Mouse (Mus musculus) lung, embryonic 16.5 days (tissue): ENCODE results near the gene Kcnk2. TPM values are rescaled to one million over a fixed set of nuclear protein-coding genes. Genes with fewer than 3 reads are reported as not detected.
A peak's percentile ranks its signal among the peaks of the same experiment; 100 is the strongest.

Experiments
- ATAC-seq: fragments of 200-750 bp; cut with Nextera tagmentation; 2 replicates; pipeline ENCODE4 v1.8.0; 2017; ENCODE audit warnings: low read depth, mild to moderate bottlenecking, moderate library complexity
- H3K27ac ChIP-seq: fragments of 300-500 bp; sonication (generic); 2 replicates; pipeline ENCODE4 v1.5.1; 2014; ENCODE audit warnings: mild to moderate bottlenecking, control low read depth, low read length
- H3K27me3 ChIP-seq: fragments of 300-500 bp; sonication (generic); 2 replicates; pipeline ENCODE4 v1.6.1; 2014; ENCODE audit warnings: low read depth, low read length, mixed read lengths; ENCODE audit not compliant: control insufficient read depth, insufficient read depth
- H3K36me3 ChIP-seq: fragments of 300-500 bp; sonication (generic); 2 replicates; pipeline ENCODE4 v1.6.1; 2014; ENCODE audit warnings: low read length; ENCODE audit not compliant: control insufficient read depth, insufficient read depth
- H3K4me1 ChIP-seq: fragments of 300-500 bp; sonication (generic); replicated peaks from 2 replicates; pipeline ENCODE4 v1.6.1; 2014; ENCODE audit warnings: low read length, mixed read lengths; ENCODE audit not compliant: control insufficient read depth, insufficient read depth
- H3K4me2 ChIP-seq: fragments of 300-500 bp; sonication (generic); 2 replicates; pipeline ENCODE4 v1.6.1; 2014; ENCODE audit warnings: low read depth, low read length, control low read depth
- H3K4me3 ChIP-seq: fragments of 300-500 bp; sonication (generic); 2 replicates; pipeline ENCODE4 v1.5.1; 2014; ENCODE audit warnings: mild to moderate bottlenecking, low read length, control low read depth
- H3K9ac ChIP-seq: fragments of 300-500 bp; sonication (generic); 2 replicates; pipeline ENCODE4 v1.6.1; 2014; ENCODE audit warnings: low read length, control low read depth
- H3K9me3 ChIP-seq: fragments of 300-500 bp; sonication (generic); 2 replicates; pipeline ENCODE4 v1.6.1; 2016; ENCODE audit warnings: low read length; ENCODE audit not compliant: control insufficient read depth
- WGBS: fragments of 180-500 bp; shearing (Covaris S2); extraction: QIAGEN DNeasy Blood & Tissue Kit; methylation state at CpG from one replicate; pipeline ENCODE4 v1.1.7; 2014; 5-methylcytosine and 5-hydroxymethylcytosine counted together
- polyA plus RNA-seq: library from polyadenylated mRNA; unstranded; fragments of >200 nt; fragmentation: Nextera tagmentation; extraction: Ambion mirVana; gene quantifications from 2 replicates; pipeline ENCODE4 v1.2.1, GENCODE M21; 2015

The Kcnk2 gene
- polyA plus RNA-seq, 1 experiment from 2014 or later, result 4.2 TPM

DNA sequence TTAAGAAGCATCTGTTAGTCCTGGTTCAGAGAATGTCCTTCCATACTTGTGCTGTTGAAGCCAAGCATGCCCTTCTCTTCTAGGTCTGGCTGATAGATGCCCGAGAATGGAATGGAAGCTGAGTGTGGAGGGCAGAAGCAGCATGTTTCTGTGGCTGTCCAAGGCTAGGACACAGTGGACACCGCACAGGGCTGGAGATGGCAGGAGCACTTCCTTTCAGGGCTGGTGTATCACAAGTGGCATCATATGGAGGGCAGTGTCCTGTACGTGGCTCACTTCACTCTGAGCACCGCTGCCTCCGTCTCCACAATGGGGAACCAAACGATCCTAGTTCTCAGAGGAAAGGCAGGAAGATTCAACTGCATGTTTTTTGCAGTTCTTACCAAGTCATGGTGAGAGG is 7.8 kb upstream of the Kcnk2 start:
- no peak for ATAC-seq
- H3K4me2 ChIP-seq, result no peak overlapping the region
- H3K9ac ChIP-seq, result no peak overlapping the region
- 0 out of 2 replicates have a peak, but pooled peaks cover 3% of the 10 kb centered on the region for H3K4me1 ChIP-seq
- no peak overlapping the region for H3K27ac ChIP-seq
- H3K9me3 ChIP-seq, result no peaks in the 10 kb centered on the region
- H3K36me3 ChIP-seq, result no peaks in the 10 kb centered on the region
- no peak overlapping the region for H3K4me3 ChIP-seq
- WGBS, result 87% methylated on average over 6 of the region's 6 CpGs
- no peaks in the 10 kb centered on the region for H3K27me3 ChIP-seq

DNA sequence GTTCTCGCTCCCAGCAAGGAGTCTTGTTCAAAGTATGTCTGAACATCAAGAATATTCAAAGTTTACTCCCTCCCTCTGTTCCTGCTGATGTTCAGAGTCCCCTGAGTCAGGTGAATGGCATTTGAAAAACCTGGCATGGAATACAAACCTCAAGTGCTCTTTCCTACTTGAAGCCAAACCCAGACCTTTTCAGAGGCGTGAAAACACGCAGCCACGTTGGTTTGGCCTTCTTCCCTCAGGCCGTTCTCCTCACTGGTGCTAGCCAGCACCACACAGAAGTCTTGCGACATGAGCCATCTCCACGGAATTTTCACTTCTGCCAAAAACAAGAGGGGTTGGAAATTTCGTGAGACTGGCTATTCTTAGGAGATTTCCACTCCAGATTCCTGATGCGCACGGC is 3.1 kb upstream of the Kcnk2 start:
- ATAC-seq, result peak; percentile 86
- Histone ChIP-seq H3K4me1 (peaks cover 16% of the 10 kb centered on the region), H3K9ac (no peak overlapping the region), H3K27ac (no peak overlapping the region; the same call in 1 of the 2 replicates), H3K4me2 (no peak overlapping the region), H3K27me3 (no peaks in the 10 kb centered on the region), H3K4me3 (no peak overlapping the region), H3K36me3 (no peaks in the 10 kb centered on the region), H3K9me3 (no peaks in the 10 kb centered on the region)
- WGBS, result 32% methylated on average over 10 of the region's 10 CpGs

DNA sequence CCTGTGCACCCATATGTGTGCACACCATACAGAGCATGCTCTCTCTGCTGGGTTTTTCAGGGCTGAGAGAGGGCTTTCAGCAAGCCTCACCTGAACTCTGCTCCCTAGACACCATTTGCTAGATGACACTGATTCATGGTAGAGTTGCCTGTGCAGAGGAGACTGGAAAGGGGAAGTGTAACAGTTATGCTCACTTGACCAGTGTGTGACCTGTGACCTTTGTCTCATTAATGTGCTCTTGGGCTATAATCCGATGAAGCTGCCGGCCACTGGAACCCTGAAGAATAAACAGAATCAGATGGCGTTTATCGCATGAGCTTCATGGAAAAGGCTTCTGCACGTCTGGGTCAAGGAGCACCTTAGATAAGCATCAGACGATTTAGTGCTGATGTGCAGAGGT is 1.5 kb upstream of the Kcnk2 start:
- no peak overlapping the region for H3K27ac ChIP-seq
- H3K4me3 ChIP-seq, result no peak overlapping the region
- 38% methylated on average over 6 of the region's 6 CpGs for WGBS
- H3K27me3 ChIP-seq, result no peaks in the 10 kb centered on the region
- H3K9ac ChIP-seq, result no peak overlapping the region
- ATAC-seq, result no peak
- H3K4me2 ChIP-seq, result no peak overlapping the region
- no peaks in the 10 kb centered on the region for H3K9me3 ChIP-seq
- H3K4me1 ChIP-seq, result peaks cover 16% of the 10 kb centered on the region
- H3K36me3 ChIP-seq, result no peaks in the 10 kb centered on the region

DNA sequence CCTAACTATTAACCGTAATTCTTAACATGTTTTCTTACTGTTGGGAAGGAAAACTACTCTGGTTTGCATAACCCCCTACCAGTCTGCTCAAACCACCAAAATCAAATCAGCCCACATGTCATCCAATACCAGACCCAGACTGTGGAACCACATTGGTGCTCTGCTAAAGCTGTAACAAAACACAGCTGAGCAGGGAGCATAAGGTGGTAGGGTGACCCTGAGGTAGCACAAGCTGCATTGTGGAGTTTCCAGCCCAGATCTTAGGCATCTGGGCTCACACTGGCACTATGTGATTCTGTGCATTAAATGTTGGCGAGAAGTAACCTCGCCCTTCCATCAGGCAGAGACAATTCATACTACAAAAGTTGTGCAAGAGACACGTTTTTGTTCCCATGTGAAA is 1.1 kb upstream of the Kcnk2 start:
- Histone ChIP-seq H3K4me1 (peaks cover 16% of the 10 kb centered on the region), H3K27me3 (no peaks in the 10 kb centered on the region), H3K4me3 (no peak overlapping the region), H3K9ac (no peak overlapping the region), H3K9me3 (no peaks in the 10 kb centered on the region), H3K36me3 (no peaks in the 10 kb centered on the region), H3K4me2 (no peak overlapping the region), H3K27ac (no peak overlapping the region)
- 65% methylated on average over 4 of the region's 4 CpGs for WGBS
- ATAC-seq, result no peak

DNA sequence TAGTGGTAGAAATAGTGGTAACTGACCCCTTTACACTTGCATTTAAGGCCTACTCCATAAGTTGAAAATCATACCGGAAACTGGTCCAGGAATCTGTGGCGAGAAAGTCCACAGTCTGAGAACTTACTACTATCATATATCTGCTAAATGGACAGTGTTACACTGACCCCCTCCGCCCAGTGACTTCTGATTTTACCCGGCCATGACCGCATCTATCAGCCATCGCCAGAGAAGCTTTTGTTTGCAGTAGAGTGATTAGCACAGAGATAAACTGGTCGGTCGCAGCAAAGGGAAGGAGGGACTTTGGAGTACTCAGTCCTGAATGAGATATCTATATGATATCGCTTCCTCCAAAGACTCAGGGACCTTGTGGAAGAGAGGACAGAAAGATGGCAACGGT is 15.2 kb downstream of the Kcnk2 start:
- Histone ChIP-seq H3K27ac (no peak overlapping the region), H3K4me3 (no peak overlapping the region), H3K4me2 (no peak overlapping the region), H3K27me3 (no peaks in the 10 kb centered on the region), H3K4me1 (no peaks in the 10 kb centered on the region), H3K9me3 (no peaks in the 10 kb centered on the region), H3K36me3 (no peaks in the 10 kb centered on the region), H3K9ac (no peak overlapping the region)
- 45% methylated on average over 10 of the region's 10 CpGs for WGBS
- ATAC-seq, result no peak

DNA sequence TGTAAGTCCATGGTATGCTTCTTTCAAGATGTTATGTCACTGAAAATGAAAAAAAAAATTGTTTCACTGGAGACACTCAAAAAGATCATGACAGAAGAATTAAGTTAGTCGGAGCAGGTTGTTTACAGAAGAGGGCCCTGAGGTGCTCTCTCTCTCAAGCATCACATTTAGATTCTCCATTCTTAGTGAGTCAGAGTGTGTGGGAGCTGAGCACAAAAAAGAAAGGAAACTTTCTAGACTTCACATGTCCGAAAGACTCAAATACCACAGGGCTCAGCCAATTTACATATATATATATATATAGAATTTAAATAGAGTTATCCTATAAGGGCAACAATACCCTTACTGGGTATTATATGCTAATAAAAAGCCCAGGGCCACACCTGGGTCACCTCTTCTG is 15.9 kb downstream of the Kcnk2 start:
- no peaks in the 10 kb centered on the region for H3K27me3 ChIP-seq
- no peaks in the 10 kb centered on the region for H3K36me3 ChIP-seq
- H3K9ac ChIP-seq, result no peak overlapping the region
- no peak overlapping the region for H3K4me2 ChIP-seq
- ATAC-seq, result no peak
- H3K9me3 ChIP-seq, result no peaks in the 10 kb centered on the region
- 76% methylated on average over 2 of the region's 2 CpGs for WGBS
- H3K27ac ChIP-seq, result no peak overlapping the region
- H3K4me3 ChIP-seq, result no peak overlapping the region
- H3K4me1 ChIP-seq, result no peaks in the 10 kb centered on the region

DNA sequence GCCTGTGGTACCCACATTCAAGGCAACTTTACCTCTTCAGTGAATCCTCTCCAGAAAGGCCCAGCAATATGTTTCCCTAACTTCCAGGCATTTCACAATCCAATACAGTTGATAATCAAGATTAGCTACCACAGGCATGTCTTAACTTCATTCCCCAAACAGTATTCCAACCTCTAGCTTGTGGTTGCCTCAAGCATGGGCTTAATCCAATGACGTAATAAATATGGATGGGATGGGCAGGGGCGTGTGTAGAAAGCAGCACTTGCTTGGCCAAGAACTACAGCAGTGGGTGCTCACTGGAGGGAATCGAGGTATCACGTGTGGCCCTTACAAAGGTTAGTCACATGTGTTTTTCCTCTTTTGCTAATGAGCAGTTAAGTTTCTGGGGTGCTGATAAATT is 34.4 kb downstream of the Kcnk2 start:
- no peak overlapping the region for H3K4me2 ChIP-seq
- no peaks in the 10 kb centered on the region for H3K27me3 ChIP-seq
- H3K9me3 ChIP-seq, result no peaks in the 10 kb centered on the region
- no peaks in the 10 kb centered on the region for H3K36me3 ChIP-seq
- H3K27ac ChIP-seq, result no peak overlapping the region
- 88% methylated on average over 4 of the region's 4 CpGs for WGBS
- no peak for ATAC-seq
- no peak overlapping the region for H3K9ac ChIP-seq
- H3K4me1 ChIP-seq, result peaks cover 3% of the 10 kb centered on the region
- H3K4me3 ChIP-seq, result no peak overlapping the region

DNA sequence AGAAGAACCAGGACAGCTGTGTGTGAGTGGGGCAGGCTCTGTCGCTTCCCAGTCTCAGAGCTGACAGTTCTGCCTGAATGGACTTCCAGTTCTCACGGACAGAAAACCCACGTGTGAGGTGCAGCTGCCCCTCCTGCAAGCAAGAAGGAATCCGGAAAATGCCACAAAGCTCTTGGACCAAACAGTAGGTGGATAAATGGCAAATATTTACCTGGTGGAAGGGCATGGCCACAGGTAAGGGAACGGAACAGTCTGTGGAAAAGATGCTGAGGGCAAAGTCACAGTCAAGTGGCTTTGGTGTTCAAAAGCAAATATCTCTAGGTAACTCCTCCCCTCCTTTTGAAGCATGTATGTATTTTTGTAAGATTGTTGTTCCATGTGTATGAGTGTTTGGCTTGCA is 37.9 kb downstream of the Kcnk2 start:
- Histone ChIP-seq H3K36me3 (no peaks in the 10 kb centered on the region), H3K9ac (no peak overlapping the region), H3K4me3 (no peak overlapping the region), H3K9me3 (no peaks in the 10 kb centered on the region), H3K4me2 (no peak overlapping the region), H3K4me1 (peaks cover 3% of the 10 kb centered on the region), H3K27me3 (no peaks in the 10 kb centered on the region), H3K27ac (no peak overlapping the region)
- WGBS, result 52% methylated on average over 5 of the region's 5 CpGs
- peak; percentile 60 for ATAC-seq

DNA sequence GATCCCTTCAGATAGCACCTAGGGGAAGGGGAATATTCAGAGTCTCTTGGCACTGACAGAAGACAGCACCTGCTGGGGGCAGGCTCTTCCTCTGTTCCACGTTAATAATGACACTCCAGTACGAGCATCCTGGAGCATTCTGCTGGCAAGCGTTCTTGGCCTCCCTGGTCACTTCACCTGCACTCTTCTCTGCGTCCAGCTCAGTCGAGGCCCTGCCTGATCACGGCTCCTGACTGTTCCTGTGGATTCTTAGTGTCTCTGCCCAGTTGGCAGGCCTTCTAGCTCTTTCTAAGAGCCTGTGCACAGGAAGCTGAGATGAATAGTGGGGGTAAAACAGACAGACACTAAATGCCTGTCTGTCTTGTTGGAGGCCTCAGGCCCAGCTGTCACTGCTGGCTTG is 39.5 kb downstream of the Kcnk2 start:
- peaks cover 3% of the 10 kb centered on the region for H3K4me1 ChIP-seq
- H3K27me3 ChIP-seq, result no peaks in the 10 kb centered on the region
- no peak overlapping the region for H3K4me2 ChIP-seq
- H3K27ac ChIP-seq, result no peak overlapping the region
- H3K9ac ChIP-seq, result no peak overlapping the region
- H3K36me3 ChIP-seq, result no peaks in the 10 kb centered on the region
- H3K9me3 ChIP-seq, result no peaks in the 10 kb centered on the region
- WGBS, result 68% methylated on average over 6 of the region's 6 CpGs
- H3K4me3 ChIP-seq, result no peak overlapping the region
- ATAC-seq, result no peak

DNA sequence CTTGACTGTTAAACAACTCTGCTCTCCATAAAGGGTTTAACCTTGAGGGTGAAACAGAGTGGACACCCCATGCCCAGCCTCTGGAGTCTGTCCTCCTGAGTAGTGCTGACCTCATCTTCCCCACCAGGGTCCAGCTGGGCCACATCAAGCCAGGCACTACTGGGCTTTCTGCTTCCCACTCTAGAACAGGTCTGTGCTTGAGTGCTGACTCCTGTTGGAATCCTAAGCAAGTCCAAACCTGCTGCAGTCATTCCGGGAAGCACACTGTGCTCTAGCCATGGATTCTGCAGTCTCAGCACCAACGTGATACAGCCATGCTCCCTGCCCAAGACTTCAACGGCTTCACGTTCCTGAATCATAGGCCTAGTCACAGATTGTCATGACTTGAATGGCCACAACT is 42.4 kb downstream of the Kcnk2 start:
- H3K27ac ChIP-seq, result peak overlapping the region; percentile 4; the same call in 1 of the 2 replicates
- WGBS, result 76% methylated on average over 4 of the region's 4 CpGs
- no peaks in the 10 kb centered on the region for H3K36me3 ChIP-seq
- H3K9ac ChIP-seq, result no peak overlapping the region
- no peak overlapping the region for H3K4me2 ChIP-seq
- H3K4me3 ChIP-seq, result no peak overlapping the region
- no peak for ATAC-seq
- peaks cover 3% of the 10 kb centered on the region for H3K4me1 ChIP-seq
- no peaks in the 10 kb centered on the region for H3K27me3 ChIP-seq
- no peaks in the 10 kb centered on the region for H3K9me3 ChIP-seq
